Mouse (Mus musculus) bone marrow, adult 2 months (tissue): ENCODE measurements around the gene Kif5c.

Experiments
- CTCF ChIP-seq: fragments of 200-500 bp; IDR thresholded peaks from 2 replicates; pipeline ENCODE4 v1.5.1; 2011; ENCODE audit warnings: low read length, control low read depth; ENCODE audit not compliant: control insufficient read depth, insufficient read depth
- POLR2A ChIP-seq: fragments of 200-500 bp; IDR thresholded peaks from 2 replicates; pipeline ENCODE4 v1.6.1; 2011; ENCODE audit warnings: low read depth, mild to moderate bottlenecking, control low read depth, low read length, borderline replicate concordance; ENCODE audit not compliant: control insufficient read depth

- TF ChIP-seq POLR2A: no peak
- TF ChIP-seq CTCF: no peak
Observed at GRCm38 (mm10) chr2:49788051-49788418, 168.9 kb downstream of the Kif5c start.
